Mouse (Mus musculus) right cerebral cortex, postnatal 25 days (tissue): ENCODE data around the gene Igsf6.
A peak's percentile ranks its signal among the peaks of the same experiment; 100 is the strongest.
"Not testable (repeated sequence)": the region's sequence is repeated elsewhere in the genome, so short reads cannot be mapped to it uniquely, and the experiment has no call there.

Experiments
- DNase-seq: peaks from one replicate; pipeline ENCODE4 v3.0.0; 2022

Gene Igsf6

DNA sequence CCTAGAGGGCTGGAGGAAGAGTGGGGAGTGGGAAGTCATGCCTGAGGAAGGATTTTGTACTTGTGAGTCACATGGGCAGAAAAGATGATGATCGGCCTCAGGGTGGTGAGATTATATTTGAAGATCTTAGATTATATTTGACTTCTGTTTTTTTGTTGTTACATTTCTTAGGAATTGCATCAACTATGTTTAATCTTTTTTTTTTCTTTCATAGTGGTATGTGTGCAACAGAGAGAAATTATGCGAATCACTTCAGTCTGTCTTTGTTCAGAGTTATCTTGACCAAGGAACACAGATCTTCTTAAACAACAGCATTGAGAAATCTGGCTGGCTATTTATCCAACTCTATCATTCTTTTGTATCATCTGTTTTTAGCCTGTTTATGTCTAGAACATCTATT lies 26.7 kb downstream of the Igsf6 start:
- DNase-seq: no peak

DNA sequence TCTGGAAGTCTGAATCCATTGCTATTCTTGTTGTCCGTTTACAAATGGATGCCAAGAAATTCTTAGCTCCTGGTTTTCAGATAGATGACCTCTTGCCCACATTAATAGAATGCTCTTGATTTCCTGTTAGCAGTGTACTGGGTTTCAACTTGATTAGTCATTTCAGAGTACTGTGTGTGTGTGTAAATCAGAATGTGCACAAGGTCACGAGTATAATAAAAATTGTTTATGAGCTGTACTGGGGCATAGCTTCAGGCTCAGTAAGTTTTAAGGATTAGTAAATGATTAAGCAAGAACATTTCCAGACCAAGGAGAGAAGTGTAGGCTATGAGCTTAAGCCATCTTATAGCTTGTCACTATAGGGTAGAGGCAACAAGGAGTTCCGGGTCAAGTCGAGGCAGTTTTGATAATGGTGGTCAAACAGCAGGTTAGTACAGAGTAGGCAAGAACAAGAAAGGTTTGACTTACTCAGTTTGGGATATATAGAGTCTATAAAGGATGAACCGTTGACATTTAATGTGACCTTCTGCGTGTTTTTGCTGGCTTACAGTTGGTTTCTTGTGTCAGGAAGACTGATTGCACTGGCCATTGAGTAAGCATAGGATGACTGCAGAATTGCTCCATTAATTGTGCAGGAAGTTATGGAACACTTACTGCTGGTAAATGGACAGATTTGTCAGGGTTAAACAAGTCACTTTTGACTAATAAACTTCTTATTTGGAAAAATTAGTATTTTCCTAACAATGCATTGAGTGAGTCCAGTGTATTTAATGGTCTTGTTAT lies 28.5 kb downstream of the Igsf6 start:
- no peak for DNase-seq

DNA sequence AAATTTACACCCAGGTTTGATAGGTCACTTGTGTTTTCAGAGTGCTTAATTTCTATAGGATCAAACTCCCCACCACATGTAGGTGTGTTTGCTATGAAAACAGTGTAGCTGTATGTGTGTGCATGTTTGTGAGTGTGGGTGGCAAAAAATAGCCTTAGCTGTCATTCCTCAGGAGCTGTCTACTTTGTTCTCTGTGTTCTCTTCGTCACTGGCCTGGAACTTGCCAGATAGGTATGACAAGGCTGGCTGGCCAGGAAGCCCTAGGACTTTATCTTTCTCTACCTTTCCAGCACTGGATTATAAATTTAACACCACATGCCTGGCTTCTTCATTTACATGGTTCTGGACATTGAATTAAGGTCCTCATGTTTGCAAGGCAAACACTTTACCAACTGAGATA lies 30.1 kb downstream of the Igsf6 start:
- no peak for DNase-seq

DNA sequence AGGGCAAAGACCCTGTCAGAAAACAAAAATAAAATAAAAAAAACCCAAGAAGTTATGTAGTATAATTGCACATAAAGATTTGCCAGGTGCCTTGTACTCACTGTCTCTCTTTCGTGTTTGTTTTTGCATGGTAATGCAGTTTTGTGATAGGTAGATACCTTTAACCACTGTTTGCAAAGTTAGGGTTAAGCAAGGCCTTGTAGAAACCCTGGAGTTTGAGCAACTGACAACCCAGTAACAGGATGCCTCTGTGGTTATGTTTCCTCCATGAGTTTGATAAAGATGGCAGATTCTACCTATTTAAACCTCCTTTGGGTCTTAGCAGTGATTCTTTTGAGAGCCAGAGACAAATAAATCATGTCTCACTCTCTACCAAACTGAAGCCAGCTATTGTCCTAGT lies 30.9 kb downstream of the Igsf6 start:
- DNase-seq: no peak

DNA sequence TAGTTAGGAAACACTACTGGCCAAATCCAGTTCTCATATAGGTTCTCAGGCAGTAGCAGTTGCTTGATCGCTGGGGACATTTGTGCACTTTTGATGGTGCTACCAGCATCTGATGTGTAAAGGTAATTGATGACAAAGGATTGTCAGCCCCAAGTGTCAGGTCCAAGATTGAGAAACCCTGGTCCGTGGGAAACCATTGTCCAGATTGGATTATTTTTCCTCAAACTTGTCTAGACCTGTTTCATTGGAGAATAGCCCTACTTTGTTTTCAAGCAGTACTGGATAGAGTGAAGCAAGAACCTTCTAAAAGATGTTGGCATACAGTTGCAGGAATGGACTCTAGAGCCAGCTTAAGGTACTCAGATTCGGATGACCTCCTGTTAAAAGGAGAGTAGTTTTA lies 31.4 kb downstream of the Igsf6 start:
- no peak for DNase-seq

DNA sequence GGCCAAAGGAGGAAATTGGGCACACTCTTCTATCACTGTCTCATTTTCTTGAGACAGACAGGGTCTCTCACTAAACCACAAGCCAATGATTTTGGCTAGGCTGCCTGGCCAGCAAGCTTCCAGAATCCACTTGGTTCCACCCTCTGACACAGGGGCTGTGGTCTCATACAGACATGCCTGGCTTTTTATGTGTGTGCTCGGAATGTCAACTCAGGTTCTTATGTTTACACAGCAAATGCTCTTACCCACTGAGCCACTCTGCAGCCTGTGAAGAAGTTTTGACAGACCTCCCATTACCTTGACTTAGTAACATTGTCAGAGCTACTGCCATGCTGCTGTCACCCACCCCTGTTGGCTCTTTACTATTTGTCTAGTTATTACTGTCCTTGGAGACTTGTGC lies 32.4 kb downstream of the Igsf6 start:
- no peak for DNase-seq

DNA sequence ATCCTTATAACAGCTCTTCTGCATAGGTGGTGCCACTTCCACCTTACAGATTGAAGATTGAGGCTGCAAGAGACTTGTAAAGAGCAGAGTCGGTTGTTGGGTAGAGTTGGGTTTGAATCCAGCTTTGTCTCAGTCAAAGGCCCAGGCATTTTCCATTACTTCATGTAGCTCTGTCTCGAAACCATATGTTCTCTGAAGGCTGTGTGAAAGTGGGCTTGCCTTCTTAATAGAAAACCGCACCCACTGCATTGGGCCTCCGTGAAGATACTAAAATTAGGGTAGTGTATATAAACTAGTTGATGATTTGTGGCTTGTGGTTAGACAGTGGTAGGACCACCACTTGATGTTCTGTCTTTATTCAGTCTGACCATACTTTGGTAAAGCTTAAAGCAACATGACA lies 33.8 kb downstream of the Igsf6 start:
- DNase-seq: no peak

DNA sequence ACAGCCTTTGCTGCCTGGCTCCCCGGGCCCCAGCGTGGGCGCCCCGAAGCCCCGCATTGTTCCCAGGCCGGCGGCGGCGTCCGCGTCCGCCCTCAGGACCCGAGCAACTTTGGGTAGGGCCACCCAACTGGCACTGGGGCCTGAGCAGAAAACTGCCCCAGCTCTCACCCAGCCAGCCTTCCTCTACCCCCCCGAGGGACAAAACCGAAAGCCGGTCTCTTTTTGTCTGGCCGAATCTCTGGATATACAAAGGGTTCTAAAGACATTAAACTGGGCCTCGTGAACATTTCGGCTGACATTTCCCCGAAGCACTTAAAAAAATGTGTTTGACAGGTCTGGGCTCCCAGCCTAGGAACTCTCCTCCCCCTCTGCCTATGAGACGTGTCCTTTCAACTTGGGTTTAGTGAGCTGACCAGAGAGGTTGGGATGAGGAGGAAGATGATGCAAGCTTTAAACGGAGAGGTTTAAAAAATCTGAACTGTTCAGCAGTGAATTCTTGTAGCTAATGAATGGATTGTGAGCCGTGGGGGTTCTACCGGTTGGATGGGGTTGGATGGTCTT lies 39.1 kb downstream of the Igsf6 start:
- no peak for DNase-seq

DNA sequence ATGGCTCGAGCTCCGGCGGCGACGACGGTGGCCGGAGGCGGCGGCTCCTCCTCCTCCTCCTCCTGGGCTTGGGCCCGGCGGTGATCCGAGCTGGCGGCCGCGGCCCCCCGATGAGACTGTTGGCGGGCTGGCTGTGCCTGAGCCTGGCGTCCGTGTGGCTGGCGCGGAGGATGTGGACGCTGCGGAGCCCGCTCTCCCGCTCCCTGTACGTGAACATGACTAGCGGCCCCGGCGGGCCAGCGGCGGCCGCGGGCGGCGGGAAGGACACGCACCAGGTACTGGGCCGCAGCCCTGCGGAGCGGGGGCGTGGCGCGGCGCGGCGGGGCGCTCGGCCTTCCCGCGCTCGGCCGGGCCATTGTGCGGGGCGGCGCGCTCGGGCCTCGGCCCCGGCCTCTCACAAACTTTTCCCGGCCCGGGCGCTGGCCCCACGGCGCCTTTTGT lies 39.7 kb downstream of the Igsf6 start:
- DNase-seq: no peak

DNA sequence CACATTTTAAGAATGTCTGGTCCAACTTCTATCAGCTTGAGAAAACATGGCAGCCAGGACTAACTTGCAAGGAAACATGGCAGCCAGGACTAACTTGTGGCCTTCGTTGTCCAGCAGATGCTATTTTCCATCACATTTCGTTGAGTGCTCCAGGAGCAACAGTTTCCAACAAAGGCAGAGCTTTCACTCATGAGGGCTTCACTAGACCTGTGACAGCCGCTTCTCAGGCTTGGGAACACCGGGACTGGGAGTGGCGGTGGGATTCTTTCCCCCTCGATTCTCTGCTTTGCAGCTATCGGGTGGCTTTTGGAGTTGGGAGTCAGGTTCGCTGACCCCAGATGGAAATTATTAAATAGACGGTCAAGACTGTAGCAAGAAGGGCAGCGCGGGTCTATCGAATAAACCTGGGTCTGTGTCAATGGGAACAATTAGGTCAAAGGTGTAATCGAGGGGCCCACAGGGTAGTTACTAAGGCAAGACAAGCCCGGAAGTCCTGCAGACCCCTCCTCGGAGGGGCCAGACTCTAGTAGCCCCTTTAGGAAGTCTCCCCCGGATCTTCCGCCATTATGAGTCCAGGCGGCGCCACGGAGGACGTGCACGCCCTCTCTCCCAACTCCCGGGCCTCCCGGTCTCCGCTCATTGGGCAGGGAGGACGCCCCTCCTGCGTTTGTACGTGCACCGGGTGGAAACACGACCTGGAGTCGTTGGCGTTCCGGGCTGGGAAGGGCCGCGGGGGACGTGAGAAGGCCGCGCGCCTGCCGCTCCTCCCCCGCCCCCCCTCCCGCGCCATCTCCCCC lies 40.3 kb downstream of the Igsf6 start, which contains the start of gene Mettl9:
Gene Mettl9, plus strand, starts transcription at position 590 of the 797 bp plus-strand sequence.
- peak; percentile 91 for DNase-seq

DNA sequence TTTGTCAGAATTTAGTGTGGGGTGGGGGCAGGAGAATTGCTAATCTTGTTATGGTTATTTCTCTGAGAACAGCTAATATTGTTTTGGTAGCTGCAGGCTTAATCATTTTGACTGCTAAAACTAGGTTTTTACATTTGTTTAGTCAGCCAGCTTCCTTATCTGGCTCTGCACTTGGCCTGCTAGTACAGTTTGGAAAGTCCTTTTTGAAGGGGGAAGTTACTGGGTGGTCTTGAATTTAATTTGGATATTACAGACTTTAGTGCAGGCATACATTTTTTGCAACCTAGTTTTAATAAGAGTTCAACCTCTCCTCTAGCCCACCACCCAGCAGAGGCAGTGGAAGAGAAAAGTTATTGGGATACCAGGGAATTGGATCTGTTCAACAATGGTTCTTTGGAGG lies 44.4 kb downstream of the Igsf6 start:
- DNase-seq: not testable (repeated sequence)

DNA sequence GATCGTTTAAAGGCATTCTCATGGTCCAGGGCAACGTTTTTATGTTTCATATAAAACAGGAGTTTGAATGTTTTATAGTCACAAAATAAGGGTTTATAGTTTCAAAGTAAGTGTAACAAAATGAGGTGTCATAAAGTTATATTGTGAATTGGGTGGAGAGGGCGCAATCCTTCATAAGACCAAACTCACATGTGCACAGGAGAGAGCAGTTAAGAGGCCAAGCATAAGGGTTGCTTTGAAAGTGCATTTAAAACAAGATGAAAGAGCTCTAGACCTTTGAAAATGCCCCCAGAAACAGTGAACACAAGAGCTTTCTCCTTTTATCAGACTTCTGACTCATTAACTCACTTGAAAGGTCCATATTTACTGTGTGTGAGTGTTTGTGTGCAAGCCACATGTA lies 48.1 kb downstream of the Igsf6 start:
- DNase-seq: no peak

DNA sequence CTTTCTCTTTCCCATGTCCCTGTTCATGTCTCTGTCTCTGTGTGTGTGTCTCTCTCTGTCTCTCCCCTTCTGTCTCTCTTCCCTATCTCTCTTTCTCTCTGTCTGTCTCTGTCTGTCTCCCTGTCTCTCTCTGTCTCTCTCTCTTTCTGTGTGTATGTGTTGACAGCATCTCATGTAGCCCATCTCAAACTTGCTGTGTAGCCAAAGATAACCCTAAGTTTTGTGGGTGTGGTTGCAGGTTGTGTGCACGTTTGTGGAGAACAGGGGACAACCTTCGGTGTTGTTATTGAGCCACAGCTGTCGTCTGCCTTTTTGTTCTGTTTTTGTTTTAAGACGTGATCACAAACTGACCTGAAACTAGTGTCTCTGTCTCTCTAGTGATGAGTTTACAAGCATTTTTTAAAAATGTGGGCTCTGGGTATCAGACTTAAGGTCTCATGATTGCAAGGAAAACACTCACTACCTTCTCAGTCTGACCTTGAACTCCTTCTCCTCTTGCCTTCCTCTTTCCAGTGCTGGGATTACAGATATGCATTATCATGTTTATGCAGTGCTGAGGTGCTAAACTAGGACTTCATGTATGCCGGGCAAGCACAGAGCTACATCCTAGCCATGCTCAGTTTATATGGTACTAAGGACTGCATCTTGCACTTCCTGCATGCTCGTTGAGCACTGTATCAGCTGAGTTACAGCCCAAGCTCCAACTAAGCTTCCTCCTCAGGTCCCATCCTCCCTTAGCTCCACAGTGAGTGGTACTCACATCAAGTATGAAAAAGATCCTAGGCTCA lies 49.0 kb downstream of the Igsf6 start:
- DNase-seq: no peak

DNA sequence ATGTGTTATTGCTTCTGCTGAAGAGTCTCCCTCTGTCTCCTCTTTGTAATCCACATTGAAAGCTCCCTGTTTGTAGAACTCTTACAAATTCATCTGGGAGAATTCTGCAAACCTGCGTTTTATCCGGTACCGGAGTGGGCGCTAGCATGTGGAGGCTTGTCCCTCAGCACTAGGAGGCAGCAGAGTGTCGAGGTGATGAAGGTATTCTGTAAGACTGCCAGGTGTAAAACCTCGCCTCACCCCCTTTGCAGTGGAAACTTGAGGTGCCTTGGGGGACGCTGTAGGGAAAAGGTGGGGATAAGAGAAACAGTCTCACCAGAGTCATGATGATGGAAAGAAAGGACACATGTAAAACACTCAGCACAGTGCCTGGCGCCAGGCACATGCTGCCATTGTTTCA lies 54.1 kb downstream of the Igsf6 start:
- DNase-seq: no peak

DNA sequence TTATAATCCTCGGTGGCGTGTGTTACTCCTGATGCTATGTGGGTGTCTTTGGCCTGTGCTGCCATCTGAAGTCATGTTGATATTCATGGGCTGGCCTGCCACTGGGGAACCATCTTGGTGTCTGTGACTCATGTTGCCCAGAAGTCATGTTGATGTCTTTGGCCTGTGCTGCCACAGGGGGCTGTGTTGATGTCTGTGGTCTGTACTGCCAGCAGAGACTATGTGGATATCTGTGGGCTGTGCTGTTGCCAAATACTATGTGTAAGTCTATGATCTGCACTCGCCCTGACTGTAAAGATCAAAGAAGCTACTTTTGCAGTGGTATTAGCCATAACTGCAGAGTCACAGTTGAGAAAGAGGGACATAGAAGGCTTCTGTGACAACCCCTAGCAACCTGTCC lies 55.6 kb downstream of the Igsf6 start:
- DNase-seq: no peak

DNA sequence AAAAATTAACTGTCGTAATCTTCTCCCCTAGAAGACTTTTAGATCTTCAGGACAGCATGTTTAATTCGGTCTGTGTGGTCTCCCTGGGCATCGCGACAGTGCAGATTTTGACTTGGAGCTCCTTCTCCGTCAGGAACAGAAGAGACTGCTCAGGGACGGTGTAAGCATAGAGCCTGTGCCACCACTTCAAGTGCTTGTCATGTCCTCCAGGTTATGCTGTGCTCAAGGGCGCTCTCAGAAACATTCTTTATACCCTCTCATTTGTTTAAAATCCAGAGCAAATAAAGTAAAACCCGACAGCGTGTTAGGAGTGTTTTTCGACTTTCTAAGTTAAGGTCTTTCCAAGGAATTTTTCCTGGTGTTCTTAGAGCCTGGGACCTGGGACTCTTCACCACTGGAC lies 59.9 kb downstream of the Igsf6 start:
- DNase-seq: no peak
